Mouse (Mus musculus) neural tube, embryonic 15.5 days (tissue): ENCODE measurements around the gene Tomm70a. TPM values are rescaled to one million over a fixed set of nuclear protein-coding genes. Genes with fewer than 3 reads are reported as not detected.

Source experiments
- ATAC-seq: fragments of 200-750 bp; cut with Nextera tagmentation; 2 replicates; pipeline ENCODE4 v1.8.0; 2017; ENCODE audit warnings: mild to moderate bottlenecking, moderate TSS enrichment, moderate library complexity; ENCODE audit not compliant: low FRiP score
- H3K27ac ChIP-seq: fragments of 300-500 bp; sonication (generic); replicated peaks from 2 replicates; pipeline ENCODE4 v1.5.1; 2015; ENCODE audit warnings: mild to moderate bottlenecking, inconsistent platforms
- H3K27me3 ChIP-seq: fragments of 300-500 bp; sonication (generic); replicated peaks from 2 replicates; pipeline ENCODE4 v1.6.1; 2015; ENCODE audit warnings: inconsistent platforms
- H3K36me3 ChIP-seq: fragments of 300-500 bp; sonication (generic); 2 replicates; pipeline ENCODE4 v1.6.1; 2015; ENCODE audit warnings: inconsistent platforms
- H3K4me1 ChIP-seq: fragments of 300-500 bp; sonication (generic); 2 replicates; pipeline ENCODE4 v1.6.1; 2015; ENCODE audit warnings: inconsistent platforms
- H3K4me2 ChIP-seq: fragments of 300-500 bp; sonication (generic); 2 replicates; pipeline ENCODE4 v1.6.1; 2015; ENCODE audit warnings: inconsistent platforms, mild to moderate bottlenecking, moderate library complexity
- H3K4me3 ChIP-seq: fragments of 300-500 bp; sonication (generic); replicated peaks from 2 replicates; pipeline ENCODE4 v1.5.1; 2015; ENCODE audit warnings: mild to moderate bottlenecking, inconsistent platforms
- H3K9ac ChIP-seq: fragments of 300-500 bp; sonication (generic); replicated peaks from 2 replicates; pipeline ENCODE4 v1.6.1; 2015; ENCODE audit warnings: mild to moderate bottlenecking, inconsistent platforms
- H3K9me3 ChIP-seq: fragments of 300-500 bp; sonication (generic); replicated peaks from 2 replicates; pipeline ENCODE4 v1.6.1; 2016; ENCODE audit warnings: inconsistent platforms
- WGBS: fragments of 180-500 bp; shearing (Covaris S2); methylation state at CpG from one replicate; pipeline ENCODE4 v1.1.7; 2015; ENCODE audit warnings: mixed read lengths; 5-methylcytosine and 5-hydroxymethylcytosine counted together
- polyA plus RNA-seq: library from polyadenylated mRNA; unstranded; fragments of >200 nt; fragmentation: Nextera tagmentation; extraction: Ambion mirVana; gene quantifications from 2 replicates; pipeline ENCODE4 v1.2.1, GENCODE M21; 2015

The Tomm70a gene
- polyA plus RNA-seq, 1 experiment from 2014 or later = 66.8 TPM

GRCm38 (mm10) chr16:57117562-57117961 lies 3.9 kb upstream of the Tomm70a start:
- no peaks in the 10 kb centered on the region for H3K27me3 ChIP-seq
- H3K4me1 ChIP-seq = peaks cover 5% of the 10 kb centered on the region
- H3K4me2 ChIP-seq = no peak overlapping the region
- no peak overlapping the region for H3K27ac ChIP-seq
- WGBS = 72% methylated on average over 2 of the region's 2 CpGs
- H3K4me3 ChIP-seq = no peak overlapping the region
- ATAC-seq = no peak
- H3K9me3 ChIP-seq = no peaks in the 10 kb centered on the region
- H3K9ac ChIP-seq = no peak overlapping the region
- no peaks in the 10 kb centered on the region for H3K36me3 ChIP-seq

GRCm38 (mm10) chr16:57121816-57122415 lies 413 bp downstream of the Tomm70a start:
- Histone ChIP-seq H3K4me2 (peak overlapping the region; percentile 67), H3K9me3 (no peaks in the 10 kb centered on the region), H3K27me3 (no peaks in the 10 kb centered on the region), H3K27ac (peak overlapping the region; percentile 98), H3K36me3 (no peaks in the 10 kb centered on the region), H3K9ac (peak overlapping the region; percentile 98), H3K4me3 (peak overlapping the region; percentile 100), H3K4me1 (peaks cover 22% of the 10 kb centered on the region)
- no peak; the same call in 1 of the 2 replicates for ATAC-seq
- WGBS = under 1% methylated on average over 59 of the region's 59 CpGs

GRCm38 (mm10) chr16:57122682-57123445 lies 1.4 kb downstream of the Tomm70a start:
- peak overlapping the region; percentile 100 for H3K4me3 ChIP-seq
- 56% methylated on average over 6 of the region's 6 CpGs for WGBS
- peak overlapping the region; percentile 67 for H3K4me2 ChIP-seq
- peak overlapping the region; percentile 98; the same call in 1 of the 2 replicates for H3K9ac ChIP-seq
- no peaks in the 10 kb centered on the region for H3K9me3 ChIP-seq
- H3K4me1 ChIP-seq = peaks cover 22% of the 10 kb centered on the region
- H3K36me3 ChIP-seq = no peaks in the 10 kb centered on the region
- no peak for ATAC-seq
- H3K27ac ChIP-seq = no peak overlapping the region
- no peaks in the 10 kb centered on the region for H3K27me3 ChIP-seq

GRCm38 (mm10) chr16:57126268-57126667 lies 4.8 kb downstream of the Tomm70a start:
- Histone ChIP-seq H3K27ac (no peak overlapping the region), H3K4me1 (peaks cover 23% of the 10 kb centered on the region)
- whole genome bisulfite sequencing = 83% methylated on average over 4 of the region's 4 CpGs

DNA sequence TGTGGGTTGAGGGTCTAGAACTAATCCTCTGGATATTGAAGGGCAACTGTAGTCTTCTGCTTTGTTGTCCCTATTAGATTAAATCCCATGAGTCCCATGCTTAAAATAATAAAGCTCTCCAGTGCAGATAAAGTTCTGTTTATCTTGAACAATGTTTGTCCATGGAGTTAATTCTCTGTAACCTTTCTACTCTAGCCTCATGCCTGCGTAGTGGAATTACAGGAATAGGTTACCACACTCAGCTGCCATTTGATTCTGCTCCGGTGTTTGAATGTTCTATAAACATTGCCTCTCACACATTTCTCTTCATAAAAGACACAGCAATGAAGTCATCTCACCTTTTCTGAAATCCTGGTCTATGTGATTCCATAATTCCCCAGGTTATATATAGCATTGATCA lies 6.3 kb downstream of the Tomm70a start:
- no peak overlapping the region for H3K9ac ChIP-seq
- H3K9me3 ChIP-seq = no peaks in the 10 kb centered on the region
- WGBS = 98% methylated on average over 2 of the region's 2 CpGs
- no peaks in the 10 kb centered on the region for H3K27me3 ChIP-seq
- peaks cover 25% of the 10 kb centered on the region for H3K4me1 ChIP-seq
- no peak overlapping the region for H3K4me2 ChIP-seq
- no peak overlapping the region for H3K27ac ChIP-seq
- H3K36me3 ChIP-seq = no peaks in the 10 kb centered on the region
- ATAC-seq = no peak
- H3K4me3 ChIP-seq = no peak overlapping the region

More at GRCm38 (mm10) chr16:57126268-57126667, 4.8 kb downstream of the Tomm70a start:
- H3K4me3 ChIP-seq = no peak overlapping the region
- no peaks in the 10 kb centered on the region for H3K9me3 ChIP-seq
- no peak for ATAC-seq
- H3K9ac ChIP-seq = no peak overlapping the region
- no peak overlapping the region for H3K4me2 ChIP-seq
- no peaks in the 10 kb centered on the region for H3K36me3 ChIP-seq
- H3K27me3 ChIP-seq = no peaks in the 10 kb centered on the region

DNA sequence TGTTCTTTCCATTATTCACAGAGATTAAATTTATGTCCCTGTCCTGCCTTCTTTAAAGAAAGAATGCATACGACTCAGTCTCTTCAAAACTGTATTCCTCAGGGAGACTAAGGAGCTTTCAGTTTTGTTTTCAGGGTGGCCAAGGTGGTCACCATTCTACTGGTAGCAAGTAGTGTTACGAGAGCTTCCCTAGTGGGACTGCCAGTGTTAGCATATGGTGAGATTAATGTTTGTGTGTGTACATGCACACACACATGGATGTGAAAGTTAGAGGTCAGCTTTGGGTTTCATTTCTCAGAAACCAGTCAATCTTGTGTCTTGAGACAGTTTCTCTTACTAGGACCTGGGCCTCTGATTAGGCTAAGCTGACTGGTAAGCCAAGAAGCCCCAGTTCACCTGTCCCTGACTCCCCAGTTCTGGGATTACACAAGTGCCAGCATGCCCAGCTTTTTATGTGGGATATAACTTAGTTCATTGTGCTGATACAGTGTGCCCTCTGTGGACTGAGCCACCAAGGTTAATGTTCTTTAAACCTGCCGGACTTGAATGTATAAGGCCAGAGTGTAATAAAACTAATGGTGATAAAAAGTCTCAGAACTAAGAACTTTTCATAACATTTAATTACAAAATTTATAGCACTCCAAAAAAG lies 9.4 kb downstream of the Tomm70a start:
- ATAC-seq = no peak
- H3K9ac ChIP-seq = no peak overlapping the region
- 38% methylated on average over 3 of the region's 3 CpGs for WGBS
- H3K4me3 ChIP-seq = no peak overlapping the region
- H3K27me3 ChIP-seq = no peaks in the 10 kb centered on the region
- no peak overlapping the region for H3K27ac ChIP-seq
- no peak overlapping the region for H3K4me2 ChIP-seq
- peaks cover 14% of the 10 kb centered on the region for H3K36me3 ChIP-seq
- H3K9me3 ChIP-seq = no peaks in the 10 kb centered on the region
- H3K4me1 ChIP-seq = 0 out of 2 replicates have a peak, but pooled peaks cover 11% of the 10 kb centered on the region

GRCm38 (mm10) chr16:57131544-57131943 lies 10.0 kb downstream of the Tomm70a start:
- Histone ChIP-seq H3K36me3 (peaks cover 14% of the 10 kb centered on the region), H3K27ac (no peak overlapping the region)
- ATAC-seq = no peak

GRCm38 (mm10) chr16:57132326-57132725 lies 10.8 kb downstream of the Tomm70a start:
- H3K9ac ChIP-seq = no peak overlapping the region
- 0 out of 2 replicates have a peak, but pooled peaks cover 11% of the 10 kb centered on the region for H3K4me1 ChIP-seq
- H3K4me3 ChIP-seq = no peak overlapping the region
- H3K36me3 ChIP-seq = peaks cover 19% of the 10 kb centered on the region
- no peak overlapping the region for H3K27ac ChIP-seq
- WGBS = 68% methylated on average over 1 of the region's 1 CpGs
- ATAC-seq = no peak
- H3K4me2 ChIP-seq = no peak overlapping the region
- H3K9me3 ChIP-seq = no peaks in the 10 kb centered on the region
- no peaks in the 10 kb centered on the region for H3K27me3 ChIP-seq

More at GRCm38 (mm10) chr16:57131544-57131943, 10.0 kb downstream of the Tomm70a start:
- no peaks in the 10 kb centered on the region for H3K9me3 ChIP-seq
- 0 out of 2 replicates have a peak, but pooled peaks cover 11% of the 10 kb centered on the region for H3K4me1 ChIP-seq
- H3K9ac ChIP-seq = no peak overlapping the region
- 25% methylated on average over 4 of the region's 4 CpGs for WGBS
- no peak overlapping the region for H3K4me2 ChIP-seq
- H3K27me3 ChIP-seq = no peaks in the 10 kb centered on the region
- H3K4me3 ChIP-seq = no peak overlapping the region

GRCm38 (mm10) chr16:57133611-57134010 lies 12.1 kb downstream of the Tomm70a start:
- no peak overlapping the region for H3K4me2 ChIP-seq
- no peak for ATAC-seq
- H3K9ac ChIP-seq = no peak overlapping the region
- H3K4me3 ChIP-seq = no peak overlapping the region
- H3K27me3 ChIP-seq = no peaks in the 10 kb centered on the region
- no peaks in the 10 kb centered on the region for H3K9me3 ChIP-seq
- H3K27ac ChIP-seq = no peak overlapping the region
- H3K36me3 ChIP-seq = peaks cover 23% of the 10 kb centered on the region
- 96% methylated on average over 6 of the region's 6 CpGs for WGBS
- H3K4me1 ChIP-seq = 0 out of 2 replicates have a peak, but pooled peaks cover 11% of the 10 kb centered on the region

DNA sequence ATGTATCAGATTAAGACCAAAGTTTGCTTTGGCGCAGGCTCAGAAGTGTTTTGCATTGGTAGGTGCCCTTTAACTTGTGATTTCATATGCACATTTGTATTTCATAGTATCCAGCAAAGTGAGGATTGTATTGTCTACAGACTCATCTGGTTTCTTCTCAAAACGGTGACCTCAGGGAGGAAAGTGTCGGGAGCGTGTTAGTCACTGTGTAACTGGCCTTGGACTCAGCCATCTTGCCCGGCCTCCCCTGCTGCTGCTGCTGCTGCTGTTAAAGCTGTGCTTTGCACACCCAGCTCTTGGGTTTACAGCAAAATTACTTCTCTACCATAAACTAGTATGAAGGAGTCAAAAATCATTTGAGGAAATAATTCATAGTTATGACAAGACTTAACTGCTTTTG lies 23.2 kb downstream of the Tomm70a start:
- ATAC-seq = no peak
- Histone ChIP-seq H3K4me2 (no peak overlapping the region), H3K9me3 (no peaks in the 10 kb centered on the region), H3K4me3 (no peak overlapping the region), H3K36me3 (peaks cover 44% of the 10 kb centered on the region), H3K27ac (no peak overlapping the region), H3K9ac (no peak overlapping the region), H3K27me3 (no peaks in the 10 kb centered on the region), H3K4me1 (no peaks in the 10 kb centered on the region)
- 91% methylated on average over 5 of the region's 5 CpGs for WGBS

DNA sequence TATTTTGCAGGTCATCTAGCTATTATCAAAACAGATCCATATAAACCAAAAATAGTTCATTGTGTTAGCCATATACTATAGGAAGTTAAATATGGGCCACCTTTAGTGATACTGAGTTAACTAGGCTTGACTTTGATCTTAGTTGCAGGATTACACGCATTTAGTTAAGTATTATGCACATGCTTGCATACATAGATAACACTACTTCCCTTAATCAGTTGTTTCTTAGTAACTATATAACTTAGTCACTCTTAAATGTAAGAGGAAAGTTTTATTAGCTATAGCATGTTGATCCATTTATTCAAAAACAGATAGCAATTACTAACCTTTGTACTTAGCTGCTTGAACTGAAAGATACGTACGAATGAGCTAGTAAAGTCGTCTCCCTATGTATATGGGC lies 29.9 kb downstream of the Tomm70a start:
- WGBS = 94% methylated on average over 4 of the region's 4 CpGs
- peaks cover 51% of the 10 kb centered on the region for H3K36me3 ChIP-seq

More for the DNA sequence above, 29.9 kb downstream of the Tomm70a start:
- no peaks in the 10 kb centered on the region for H3K27me3 ChIP-seq
- H3K4me1 ChIP-seq = no peaks in the 10 kb centered on the region
- no peak overlapping the region for H3K4me2 ChIP-seq
- no peaks in the 10 kb centered on the region for H3K9me3 ChIP-seq
- no peak overlapping the region for H3K9ac ChIP-seq
- no peak for ATAC-seq
- no peak overlapping the region for H3K4me3 ChIP-seq
- H3K27ac ChIP-seq = no peak overlapping the region
